Mouse (Mus musculus) brown adipose tissue, adult 24 weeks (tissue): Measurements from ENCODE around the gene AI413582. TPM values are rescaled to one million over a fixed set of nuclear protein-coding genes. Genes with fewer than 3 reads are reported as not detected.

Source experiments
- H3K27ac ChIP-seq: fragments of 200-500 bp; replicated peaks from 2 replicates; pipeline ENCODE4 v1.5.1; 2012; ENCODE audit warnings: low read depth, mild to moderate bottlenecking, low read length
- H3K4me1 ChIP-seq: fragments of 200-500 bp; 2 replicates; pipeline ENCODE4 v1.6.1; 2012; ENCODE audit warnings: low read length, mixed read lengths; ENCODE audit not compliant: control insufficient read depth, insufficient read depth, insufficient read length
- H3K4me3 ChIP-seq: fragments of 200-500 bp; 2 replicates; pipeline ENCODE4 v1.5.1; 2012; ENCODE audit warnings: low read depth, mild to moderate bottlenecking, low read length, moderate library complexity; ENCODE audit not compliant: insufficient read depth
- polyA plus RNA-seq: library from polyadenylated mRNA; stranded (reverse); fragments of >200 nt; gene quantifications from 2 replicates; pipeline ENCODE4 v1.2.4, GENCODE M21; 2012; ENCODE audit not compliant: missing spikeins, insufficient read depth, insufficient read length

AI413582 gene
- polyA plus RNA-seq, 1 experiment: 11.1 TPM

DNA sequence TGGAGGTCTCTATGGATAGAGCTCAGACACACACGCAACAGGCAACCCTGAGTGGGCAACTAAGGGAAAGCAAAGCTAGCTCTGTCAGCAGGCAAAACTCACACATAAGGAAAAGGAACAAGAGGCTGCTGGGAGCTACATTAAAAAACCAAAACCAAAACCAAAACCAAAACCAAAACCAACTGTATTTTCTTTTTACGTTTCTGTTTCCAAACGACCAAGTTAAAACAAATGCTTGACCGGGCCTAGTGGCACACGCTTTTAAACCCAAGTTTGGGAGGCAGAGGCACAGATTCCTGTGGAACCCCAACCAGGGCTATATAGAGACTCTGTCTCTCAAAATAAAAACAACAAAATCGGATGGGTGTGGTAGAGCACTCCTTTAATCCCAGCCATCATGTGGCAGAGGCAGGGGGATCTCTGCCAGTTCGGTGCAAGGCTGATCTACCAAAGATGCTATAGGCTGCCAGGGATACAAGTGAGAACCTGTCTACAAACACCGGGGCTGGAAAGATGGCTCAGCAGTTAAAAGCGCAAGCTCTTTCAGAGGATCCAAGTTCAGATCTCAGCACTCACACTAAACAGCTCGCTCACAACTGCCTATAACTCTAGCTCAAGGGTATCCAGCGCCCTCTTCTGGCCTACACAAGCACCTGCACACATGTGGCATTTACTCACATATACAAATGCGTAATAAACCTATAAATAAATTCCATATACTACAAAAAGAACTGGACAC is 26.4 kb upstream of the AI413582 start:
- Histone ChIP-seq H3K4me3 (peak overlapping the region; percentile 38; the same call in 1 of the 2 replicates), H3K4me1 (peaks cover 11% of the 10 kb centered on the region), H3K27ac (peak overlapping the region; percentile 40; the same call in 1 of the 2 replicates)

DNA sequence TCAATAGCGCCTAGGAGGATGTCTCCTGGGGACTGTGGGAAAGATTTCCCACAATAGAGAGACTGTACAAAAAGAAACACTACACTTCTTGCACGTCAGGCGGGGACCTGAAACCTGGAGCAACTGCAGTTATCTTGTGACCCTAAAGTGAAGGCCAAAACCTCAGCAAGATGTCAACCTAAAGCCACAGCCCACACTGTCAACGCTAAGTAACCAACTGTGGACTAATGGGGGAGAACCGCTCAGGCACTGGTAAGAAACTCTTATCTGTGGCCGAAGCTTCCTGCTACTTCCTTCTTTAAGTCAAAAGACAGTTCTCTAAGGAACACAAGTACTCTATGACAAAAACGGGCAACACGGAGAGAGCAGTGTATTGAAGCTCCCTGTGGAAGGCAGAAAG is 22.7 kb upstream of the AI413582 start:
- Histone ChIP-seq H3K4me1 (peaks cover 9% of the 10 kb centered on the region), H3K4me3 (no peak overlapping the region), H3K27ac (no peak overlapping the region)

DNA sequence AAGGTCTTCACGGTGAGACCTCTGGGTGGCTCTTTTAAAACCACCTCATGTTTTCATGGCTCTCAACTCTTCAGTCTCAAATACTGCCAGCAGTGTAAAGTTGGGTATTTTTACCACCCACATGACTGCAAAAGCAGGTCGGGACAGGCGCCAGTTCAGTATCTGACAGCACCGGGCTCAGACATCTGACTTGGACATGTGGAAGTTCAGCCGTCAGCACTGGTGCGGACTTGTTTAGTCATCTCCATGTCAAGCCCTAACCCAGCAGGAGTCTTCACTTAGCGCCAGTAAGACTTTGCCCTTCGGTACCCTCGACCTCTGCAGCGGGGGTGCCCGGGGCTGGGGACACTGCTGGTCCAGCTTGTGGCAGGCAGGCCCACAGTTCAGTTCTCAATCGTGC is 21.7 kb upstream of the AI413582 start:
- no peak overlapping the region for H3K27ac ChIP-seq
- peaks cover 9% of the 10 kb centered on the region for H3K4me1 ChIP-seq
- H3K4me3 ChIP-seq: no peak overlapping the region

DNA sequence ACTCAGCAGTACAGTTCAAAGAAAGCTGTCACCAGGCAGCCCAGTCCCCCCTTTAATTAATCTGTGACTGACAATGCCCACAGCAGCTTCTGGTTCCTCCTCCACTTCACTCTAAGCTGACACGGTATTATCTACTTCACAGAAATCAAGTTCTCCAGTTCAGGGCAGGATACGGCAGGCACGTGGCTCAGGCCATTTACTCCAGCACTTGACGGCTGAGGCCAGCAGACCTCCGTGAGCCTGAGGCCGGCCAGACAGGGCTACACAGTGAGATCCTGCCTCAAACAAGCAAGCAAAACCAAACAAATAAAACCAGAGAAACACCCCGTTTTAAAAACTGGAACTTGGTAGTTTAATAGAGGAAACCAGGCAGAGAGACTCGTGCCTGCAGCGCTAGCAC is 21.1 kb upstream of the AI413582 start:
- Histone ChIP-seq H3K4me3 (no peak overlapping the region), H3K4me1 (peaks cover 9% of the 10 kb centered on the region), H3K27ac (no peak overlapping the region)

DNA sequence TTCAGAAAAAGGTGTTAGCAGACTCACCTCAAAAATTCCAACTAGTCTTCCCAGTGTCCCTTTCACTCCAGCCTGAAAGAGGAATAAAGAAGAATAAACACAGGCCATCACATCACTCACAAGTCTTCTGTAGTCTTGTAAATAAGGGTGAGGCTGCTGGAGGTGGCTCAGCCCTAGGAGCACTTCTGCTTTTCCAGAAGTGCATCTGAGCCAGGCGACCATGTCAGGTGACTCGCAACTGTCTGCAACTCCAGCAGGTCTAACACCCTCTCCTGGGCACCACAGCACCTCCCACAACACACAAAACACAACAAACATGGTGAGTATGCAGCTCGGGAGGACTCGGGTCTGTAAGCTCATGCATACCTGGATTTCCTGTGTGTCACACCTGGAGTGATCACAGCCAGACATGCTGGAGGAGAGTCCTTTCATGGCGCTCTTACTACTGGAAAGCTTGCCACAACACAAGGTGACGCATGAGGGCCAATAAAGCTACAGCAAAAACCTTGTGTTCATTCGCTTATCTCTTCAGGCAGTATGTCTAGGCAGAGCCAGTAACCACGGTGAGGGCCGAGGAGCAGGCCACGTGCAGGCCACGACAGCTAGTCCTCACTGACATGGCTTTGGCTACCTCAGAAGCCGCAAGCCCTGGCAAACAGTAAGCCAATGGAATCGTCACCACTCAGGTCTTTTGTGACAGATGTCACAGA is 17.8 kb upstream of the AI413582 start:
- Histone ChIP-seq H3K27ac (no peak overlapping the region), H3K4me3 (no peak overlapping the region), H3K4me1 (peaks cover 9% of the 10 kb centered on the region)

DNA sequence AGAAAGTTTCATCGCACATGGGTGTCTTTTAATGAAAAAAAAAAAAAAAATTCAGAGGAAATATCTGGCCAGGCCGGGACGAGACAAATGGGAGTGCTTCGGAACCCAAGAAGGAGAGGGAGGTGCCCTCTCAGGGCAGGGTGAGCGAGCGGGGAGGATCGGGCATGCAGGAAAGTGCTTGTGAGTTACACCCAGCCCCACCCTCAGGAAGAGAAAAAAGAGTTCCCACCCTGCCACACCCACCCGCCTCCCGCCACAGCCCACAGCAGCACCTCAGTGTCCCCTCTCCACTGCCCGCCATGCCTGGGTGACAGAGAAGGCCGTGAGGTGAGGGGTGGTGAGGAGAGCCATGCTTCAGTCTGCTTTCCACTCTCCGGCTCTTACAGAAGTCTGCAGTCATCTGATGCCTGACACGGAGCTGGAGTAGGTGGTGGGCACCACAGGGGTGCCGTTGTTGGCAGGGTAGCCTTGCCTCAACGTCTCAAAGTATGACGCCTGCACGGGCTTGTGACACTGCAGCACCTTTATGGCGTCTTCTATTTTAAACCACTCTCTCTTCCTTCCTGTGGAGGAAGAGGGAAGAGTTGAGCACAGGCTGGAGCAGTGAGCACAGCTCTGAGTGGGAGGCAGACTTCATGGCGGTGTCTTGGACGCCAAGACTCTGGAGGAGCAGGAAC is 15.0 kb upstream of the AI413582 start:
- Histone ChIP-seq H3K4me3 (no peak overlapping the region), H3K27ac (no peak overlapping the region), H3K4me1 (no peaks in the 10 kb centered on the region)

DNA sequence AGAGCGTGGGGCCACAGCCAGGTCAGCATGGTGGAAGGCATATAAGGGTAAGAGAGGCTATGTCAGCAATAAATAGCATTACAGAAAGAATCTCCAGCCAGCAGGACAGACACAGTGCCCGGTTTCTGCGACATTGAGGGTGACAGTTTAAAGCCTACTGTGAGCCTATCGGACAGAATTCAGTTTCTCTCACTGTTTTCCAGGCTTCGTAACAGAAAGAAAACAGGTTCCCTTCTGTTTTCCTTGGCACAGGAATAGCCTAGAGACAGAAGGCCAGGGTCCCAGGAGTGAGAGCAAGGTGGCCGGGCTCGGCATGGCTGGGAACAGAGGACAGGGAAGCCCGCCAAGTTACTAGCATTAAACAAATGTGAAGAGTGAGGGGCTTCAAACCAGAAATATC is 14.3 kb upstream of the AI413582 start:
- no peak overlapping the region for H3K4me3 ChIP-seq
- H3K27ac ChIP-seq: no peak overlapping the region
- H3K4me1 ChIP-seq: no peaks in the 10 kb centered on the region

DNA sequence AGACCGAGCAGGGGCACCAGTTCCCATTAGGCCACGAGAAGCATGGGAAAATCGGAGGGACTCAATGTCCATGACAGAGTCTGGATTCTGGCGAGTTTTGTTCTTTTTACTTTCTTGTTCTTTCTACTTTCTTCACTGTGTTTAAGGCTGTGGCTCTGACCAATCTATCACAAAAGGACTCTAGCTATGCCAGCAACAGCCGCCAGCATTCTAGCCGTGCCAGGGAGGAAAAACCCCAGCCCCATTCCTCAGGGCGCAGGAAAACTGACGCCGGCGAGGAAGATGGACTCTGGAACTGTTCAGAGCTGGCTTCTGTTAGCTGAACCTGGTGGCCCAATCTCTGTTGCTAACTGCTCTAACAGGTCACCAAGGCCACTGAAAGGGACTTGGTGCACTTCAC is 12.9 kb upstream of the AI413582 start:
- no peaks in the 10 kb centered on the region for H3K4me1 ChIP-seq
- H3K27ac ChIP-seq: no peak overlapping the region

DNA sequence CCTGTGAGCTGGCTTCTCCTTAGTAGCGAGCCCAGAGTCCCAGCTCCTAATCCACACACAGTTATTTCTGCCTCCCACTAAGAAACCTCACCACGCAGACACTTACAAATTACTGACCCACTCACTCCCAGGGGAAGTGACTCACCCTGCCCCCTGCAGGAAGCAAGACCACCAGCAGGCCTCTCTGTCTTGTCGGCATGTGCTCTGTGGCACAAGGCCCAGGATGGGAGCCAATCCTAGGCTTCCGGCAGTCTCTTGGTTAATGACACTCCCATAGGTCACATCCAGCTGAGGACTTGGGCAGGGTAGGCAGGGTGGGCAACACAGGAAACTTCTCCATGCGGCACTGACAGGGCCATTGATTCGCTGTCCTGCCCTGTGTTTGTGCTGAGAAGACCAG is 11.9 kb upstream of the AI413582 start:
- no peak overlapping the region for H3K27ac ChIP-seq
- no peaks in the 10 kb centered on the region for H3K4me1 ChIP-seq
- H3K4me3 ChIP-seq: no peak overlapping the region

More for the DNA sequence above, 12.9 kb upstream of the AI413582 start:
- H3K4me3 ChIP-seq: no peak overlapping the region

DNA sequence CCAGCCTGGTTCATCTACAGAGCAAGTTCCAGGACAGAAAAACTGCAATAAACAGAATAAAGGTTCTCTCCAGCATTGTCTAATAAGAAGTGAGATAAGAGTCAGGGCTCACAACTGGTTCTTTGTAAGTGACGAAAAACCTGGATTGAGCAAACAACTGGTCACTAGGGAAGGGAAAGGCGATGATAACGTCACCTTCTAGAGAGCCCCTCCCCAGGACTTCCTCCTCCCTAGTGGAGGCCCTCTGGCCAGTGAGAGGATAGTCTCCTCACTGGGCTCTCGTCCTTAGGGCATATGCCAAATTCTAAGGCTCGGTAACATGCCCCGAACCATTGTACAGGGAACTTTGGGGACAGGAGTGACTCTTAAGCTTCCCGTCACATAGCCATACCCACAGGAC is 10.5 kb upstream of the AI413582 start:
- no peaks in the 10 kb centered on the region for H3K4me1 ChIP-seq
- H3K4me3 ChIP-seq: no peak overlapping the region
- H3K27ac ChIP-seq: no peak overlapping the region

DNA sequence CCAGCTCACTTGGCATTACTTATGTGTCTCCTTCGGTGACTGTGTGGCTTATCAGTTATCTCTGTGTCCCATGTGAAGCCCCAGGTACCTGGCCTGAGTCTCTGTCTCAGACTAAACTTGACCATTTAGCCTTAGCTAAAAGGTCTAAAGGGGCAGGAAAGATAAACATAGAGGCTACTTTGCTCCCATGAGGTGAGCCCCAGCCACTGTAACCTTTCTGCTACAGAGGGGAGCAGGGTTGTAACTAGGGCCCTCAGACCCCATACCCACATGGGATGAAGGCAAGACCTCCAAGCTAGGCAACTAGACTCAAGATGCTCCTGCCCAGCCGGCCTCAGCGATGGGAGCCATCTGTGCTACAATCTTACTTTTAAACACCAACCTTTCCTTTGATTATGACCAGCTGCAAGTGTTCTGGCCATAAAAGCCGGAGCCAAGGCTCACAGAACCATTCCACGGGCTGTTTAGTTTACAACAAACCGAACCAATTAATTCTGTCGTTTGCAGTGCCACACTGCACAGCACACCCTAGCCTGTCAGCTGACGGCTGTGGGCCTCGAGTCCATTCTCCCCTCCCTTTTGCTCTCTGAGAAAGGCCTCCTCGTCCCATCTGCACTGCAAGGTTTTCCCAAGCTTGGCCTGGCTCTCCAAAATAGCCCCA is 9.7 kb upstream of the AI413582 start:
- no peak overlapping the region for H3K27ac ChIP-seq
- H3K4me3 ChIP-seq: no peak overlapping the region
- H3K4me1 ChIP-seq: no peaks in the 10 kb centered on the region

DNA sequence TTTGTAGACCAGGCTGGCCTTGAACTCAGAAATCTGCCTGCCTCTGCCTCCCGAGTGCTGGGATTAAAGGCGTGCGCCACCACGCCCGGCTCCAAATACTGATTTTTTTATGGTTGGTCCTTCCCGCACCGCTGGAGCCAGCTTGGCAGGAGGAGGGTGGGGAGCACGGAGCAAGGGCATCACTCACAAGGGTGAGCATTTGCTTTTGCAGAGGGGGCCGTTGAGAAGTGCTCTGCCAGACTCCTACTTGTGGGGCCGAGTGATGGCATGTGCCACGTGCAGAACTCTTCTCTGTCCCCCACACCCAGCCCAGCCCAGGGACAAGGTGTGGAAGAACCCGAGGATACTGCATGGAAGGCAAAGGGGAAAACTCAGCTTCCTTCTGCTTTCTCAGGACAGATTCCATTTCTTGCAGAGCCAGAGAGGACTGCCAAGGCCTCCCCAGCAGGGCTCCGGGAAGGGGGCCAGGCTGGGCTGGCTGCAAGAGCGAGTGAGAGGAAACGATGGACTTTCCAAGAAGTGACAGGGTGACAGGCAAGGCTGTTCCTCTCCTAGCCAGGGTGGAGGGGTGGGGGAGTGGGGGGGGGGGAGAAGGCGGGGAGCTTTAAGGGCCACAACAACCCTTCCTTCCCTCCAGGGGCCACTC is 9.0 kb upstream of the AI413582 start:
- Histone ChIP-seq H3K4me1 (no peaks in the 10 kb centered on the region), H3K27ac (no peak overlapping the region), H3K4me3 (no peak overlapping the region)

DNA sequence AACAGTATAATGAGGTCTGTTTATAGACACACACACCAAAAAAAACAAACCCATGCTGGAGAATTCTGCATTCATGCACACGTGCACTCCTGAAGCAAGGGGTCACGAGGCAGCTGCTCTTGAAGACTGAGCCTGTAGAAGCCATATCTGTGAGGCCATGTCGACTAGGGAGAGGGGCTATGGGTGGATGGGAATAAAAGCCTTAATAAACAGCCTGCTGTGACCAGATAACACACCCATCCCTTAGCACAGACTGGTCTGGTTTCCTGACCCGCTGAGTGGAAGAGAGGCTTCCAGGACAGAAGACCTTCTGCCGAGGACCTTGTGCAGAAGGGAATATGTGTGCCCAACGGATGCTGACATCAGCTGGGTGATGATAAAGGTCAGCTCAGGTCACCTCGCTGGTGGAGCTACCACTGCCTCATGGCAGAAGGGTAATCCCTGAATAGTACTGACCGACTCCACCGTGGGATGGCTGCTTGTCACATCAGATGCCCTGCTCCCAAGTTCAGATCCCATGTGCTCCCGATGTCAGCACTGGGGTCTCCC is 8.3 kb upstream of the AI413582 start:
- no peaks in the 10 kb centered on the region for H3K4me1 ChIP-seq
- H3K4me3 ChIP-seq: no peak overlapping the region
- no peak overlapping the region for H3K27ac ChIP-seq

DNA sequence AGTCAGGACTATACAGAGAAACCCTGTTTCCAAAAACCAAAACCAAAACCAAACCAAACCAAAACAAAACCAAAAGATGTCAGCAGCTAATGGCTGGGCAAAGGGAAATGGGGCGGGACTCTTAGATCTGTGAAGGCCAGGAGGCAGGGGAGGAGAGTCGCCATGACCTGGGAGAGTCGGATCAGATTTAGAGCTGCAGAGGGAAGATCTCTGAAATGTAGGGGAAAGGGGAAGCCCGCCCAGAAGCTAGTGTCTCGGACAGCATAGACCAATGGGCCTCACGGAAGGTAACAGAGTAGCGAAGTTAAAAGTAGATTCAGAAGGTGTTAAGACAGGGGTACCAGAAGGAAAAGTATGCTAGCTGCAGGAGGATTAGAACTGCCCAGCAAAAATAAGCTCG is 5.8 kb upstream of the AI413582 start:
- H3K27ac ChIP-seq: no peak overlapping the region
- H3K4me1 ChIP-seq: no peaks in the 10 kb centered on the region
- H3K4me3 ChIP-seq: no peak overlapping the region
